Mouse (Mus musculus): ENCODE measurements around the gene Has3.

The Has3 gene

GRCm38 (mm10) chr8:106870051-106870450, at the start of gene Has3:
Has3 (plus strand) TSS chr8:106870242.
- peak in 1 of 2 experiments; percentile 38 for DNase-seq

- no peak for DNase-seq
Observed at GRCm38 (mm10) chr8:106820553-106821515, 49.2 kb upstream of the Has3 start.

- no peak for DNase-seq
Observed at GRCm38 (mm10) chr8:106828921-106829320, 41.1 kb upstream of the Has3 start.

- DNase-seq, result peak in 1 of 2 experiments; percentile 7
Observed at GRCm38 (mm10) chr8:106829526-106830045, 40.5 kb upstream of the Has3 start.

GRCm38 (mm10) chr8:106834899-106835298, 35.1 kb upstream of the Has3 start:
- DNase-seq, result peak; percentile 55 to 79

GRCm38 (mm10) chr8:106836525-106836924, 33.5 kb upstream of the Has3 start:
- no peak for DNase-seq

DNA sequence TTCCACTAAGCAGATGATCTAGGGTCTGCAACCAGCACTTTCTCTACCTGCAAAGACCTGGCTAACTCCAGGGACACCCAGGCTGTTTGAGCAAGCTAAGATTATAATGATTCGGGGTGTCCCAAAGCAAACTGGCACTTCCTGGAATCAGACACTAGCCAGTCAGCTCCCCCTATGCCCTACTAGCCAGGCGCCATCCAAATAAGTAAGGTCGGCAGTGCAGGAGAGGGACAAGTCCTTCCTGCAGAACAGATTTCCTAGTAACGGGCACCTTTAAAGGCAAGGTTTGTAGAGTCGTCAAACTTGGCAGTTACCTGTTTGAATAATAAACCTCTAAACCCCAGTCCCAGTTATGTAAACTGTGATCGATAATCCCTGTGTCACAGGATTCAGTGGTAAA, 31.2 kb upstream of the Has3 start:
- no peak for DNase-seq

DNA sequence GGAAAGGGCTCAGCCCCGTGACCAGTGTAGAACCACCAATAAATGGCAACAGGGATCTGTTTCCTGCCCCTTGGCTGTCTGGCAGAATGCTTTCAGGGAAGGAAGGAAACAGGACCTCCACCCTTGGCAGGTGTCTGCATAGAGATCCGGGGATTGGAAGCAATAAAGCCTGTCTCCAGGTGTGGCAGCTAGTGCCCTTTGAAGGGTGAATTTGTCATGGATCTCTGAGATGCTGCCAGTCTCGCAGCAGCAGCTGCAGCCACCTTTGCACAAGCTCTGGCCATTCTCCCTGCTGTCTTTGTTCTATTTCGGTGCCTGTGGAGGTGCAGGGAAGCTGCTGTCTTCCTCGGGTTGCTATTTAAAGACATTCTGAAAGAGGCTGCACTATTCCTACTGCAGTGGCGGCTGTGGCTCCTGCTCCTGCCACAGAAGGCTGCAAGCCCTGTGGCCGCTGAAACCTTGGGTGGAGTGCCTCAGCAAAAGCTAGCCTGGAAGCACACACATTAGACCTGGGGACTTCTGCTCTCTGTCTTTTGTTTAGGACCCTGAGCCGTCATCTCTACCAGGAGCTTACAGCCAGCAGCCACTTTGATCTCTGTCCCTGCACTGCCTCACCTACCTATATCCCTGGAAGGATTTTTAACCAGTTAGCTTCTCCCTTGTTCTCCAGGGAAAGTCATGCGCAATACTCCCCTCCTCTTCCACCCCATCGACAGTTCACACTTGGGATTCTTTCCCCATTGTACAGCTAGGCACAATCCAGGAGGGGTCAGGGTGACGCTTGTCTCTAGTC, 30.6 kb upstream of the Has3 start:
- DNase-seq, result peak; percentile 34 to 71

- DNase-seq, result no peak
Observed at GRCm38 (mm10) chr8:106850034-106850433, 20.0 kb upstream of the Has3 start.

DNA sequence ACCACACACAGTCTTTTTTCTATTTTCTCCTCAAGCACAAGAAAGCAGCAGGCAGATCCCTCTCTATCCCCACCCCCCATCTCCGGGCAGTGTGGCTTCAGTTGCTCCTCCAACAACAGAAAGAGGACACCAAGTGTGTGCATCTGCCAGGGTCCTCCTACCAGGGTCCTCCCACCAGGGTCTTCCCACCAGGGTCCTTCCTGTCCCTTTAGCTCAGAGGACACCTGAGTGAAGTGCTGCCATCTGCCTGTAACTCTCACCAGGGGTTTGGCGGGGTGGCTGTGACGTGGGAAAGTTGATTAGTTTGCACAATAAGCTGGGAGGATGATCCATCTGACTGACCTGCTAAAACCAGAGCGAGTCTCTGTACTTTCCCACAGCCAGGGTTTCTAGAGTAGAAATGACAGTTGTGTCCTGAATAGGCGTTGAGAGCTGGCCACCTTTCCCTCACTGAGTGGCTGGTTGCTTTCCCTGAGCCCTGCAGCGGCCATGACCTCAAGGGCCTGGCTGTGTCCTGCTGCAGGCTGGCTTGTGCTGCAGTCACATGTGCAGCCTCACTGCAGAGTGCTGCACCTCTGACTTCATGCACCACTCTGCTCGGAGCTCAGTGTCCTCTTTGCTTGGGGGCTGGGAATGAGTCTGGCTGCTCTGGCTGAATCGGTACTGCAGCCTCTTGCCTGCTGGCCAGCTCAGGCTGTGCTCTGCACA, 15.4 kb upstream of the Has3 start:
- DNase-seq, result peak in 1 of 2 experiments; percentile 52

DNA sequence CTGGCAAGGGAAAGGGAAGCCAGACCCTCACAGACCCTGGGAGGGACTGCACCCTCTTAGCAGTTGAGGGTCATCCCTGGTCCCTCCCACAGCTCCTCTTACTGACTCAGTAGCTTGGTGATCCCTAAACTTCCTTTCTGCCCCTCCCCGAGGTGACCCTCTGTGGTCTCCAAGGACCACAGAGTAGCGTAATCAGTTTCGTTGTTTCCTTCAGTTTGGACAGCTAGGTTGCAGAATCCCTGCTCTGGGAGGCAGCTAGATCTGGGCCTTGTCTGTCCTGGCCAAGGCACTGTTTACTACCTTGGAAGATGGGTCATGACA, 14.8 kb upstream of the Has3 start:
- no peak for DNase-seq

DNA sequence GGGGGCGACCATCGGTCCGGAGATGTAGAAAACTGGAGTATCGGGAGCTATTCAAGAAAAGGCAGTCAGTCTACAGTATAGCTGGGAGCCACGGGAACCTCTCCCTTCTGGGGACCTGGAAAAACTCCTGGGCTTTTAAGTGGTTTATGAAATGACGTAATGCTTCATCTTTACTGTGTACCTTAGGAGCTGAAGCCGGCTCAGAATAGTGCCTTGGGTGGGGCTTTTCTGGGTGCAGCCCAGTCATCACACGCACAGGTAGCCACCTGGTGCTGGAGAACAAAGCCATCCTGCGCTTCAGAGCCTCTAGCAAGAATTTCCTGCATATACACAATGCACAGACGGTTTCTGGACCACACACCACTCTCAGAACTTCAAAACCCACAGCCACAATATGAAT, 7.2 kb upstream of the Has3 start:
- DNase-seq, result no peak

DNA sequence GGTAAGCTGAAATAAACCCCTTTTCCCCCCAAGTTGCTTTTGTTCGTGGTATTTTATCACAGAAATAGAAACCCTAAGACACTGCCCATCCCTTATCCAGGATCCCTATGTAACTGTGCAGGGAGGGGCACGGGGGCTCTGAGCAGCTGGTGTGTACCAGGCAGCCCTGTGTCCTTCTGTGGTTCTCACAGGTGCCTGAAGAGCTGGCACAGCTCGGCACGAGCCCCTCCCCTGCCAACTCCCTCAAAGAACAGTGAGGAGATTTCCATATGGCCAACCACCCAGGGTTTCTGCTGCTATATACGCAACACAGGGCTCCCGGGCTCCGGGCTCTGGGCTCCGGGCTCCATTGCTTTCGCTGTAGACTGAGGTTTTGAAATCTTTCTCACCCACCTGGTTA, 4.7 kb upstream of the Has3 start:
- no peak for DNase-seq

DNA sequence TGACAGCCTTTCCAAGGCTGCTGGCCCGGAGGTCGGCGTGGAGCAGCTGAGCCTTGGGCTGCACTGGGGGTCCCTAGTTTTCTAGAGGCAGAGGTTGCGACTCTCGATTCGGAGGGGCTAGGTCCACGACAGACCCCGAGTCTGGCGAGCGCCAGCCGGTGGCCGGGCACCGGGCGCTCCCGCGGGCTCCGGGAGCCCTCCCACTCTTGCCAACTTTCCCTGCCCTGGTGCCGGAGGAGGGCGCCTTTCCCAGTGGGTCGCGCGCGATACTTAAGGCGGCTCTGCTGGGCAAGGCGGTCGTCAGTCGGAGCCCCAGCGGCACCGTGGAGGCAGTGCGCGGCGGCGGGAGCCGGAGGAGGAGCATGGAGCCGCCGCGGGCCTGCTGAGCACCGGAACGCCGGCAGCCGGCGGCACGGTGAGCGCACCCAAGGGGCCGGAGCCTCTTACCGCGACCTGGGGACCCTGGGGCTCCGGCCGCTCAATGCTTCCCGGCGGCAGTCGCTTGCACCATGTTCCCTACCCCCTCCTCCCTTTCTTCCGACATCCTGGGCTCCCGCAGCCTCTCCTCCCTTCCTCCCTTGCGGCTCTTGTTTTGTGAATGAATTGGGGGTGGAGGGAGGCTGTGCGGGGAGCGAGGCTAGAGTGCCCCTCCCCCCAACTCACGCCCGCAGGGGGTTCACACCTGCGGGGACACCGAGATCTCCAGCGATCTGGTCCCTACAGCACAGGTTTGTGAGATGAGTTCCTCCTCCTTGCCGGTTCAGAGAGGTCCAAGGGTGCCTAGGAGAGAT, 690 bp downstream of the Has3 start:
- peak; percentile 73 to 81 for DNase-seq

- peak in 1 of 2 experiments; percentile 37 for DNase-seq
Observed at GRCm38 (mm10) chr8:106871328-106871926, 1.4 kb downstream of the Has3 start.

DNA sequence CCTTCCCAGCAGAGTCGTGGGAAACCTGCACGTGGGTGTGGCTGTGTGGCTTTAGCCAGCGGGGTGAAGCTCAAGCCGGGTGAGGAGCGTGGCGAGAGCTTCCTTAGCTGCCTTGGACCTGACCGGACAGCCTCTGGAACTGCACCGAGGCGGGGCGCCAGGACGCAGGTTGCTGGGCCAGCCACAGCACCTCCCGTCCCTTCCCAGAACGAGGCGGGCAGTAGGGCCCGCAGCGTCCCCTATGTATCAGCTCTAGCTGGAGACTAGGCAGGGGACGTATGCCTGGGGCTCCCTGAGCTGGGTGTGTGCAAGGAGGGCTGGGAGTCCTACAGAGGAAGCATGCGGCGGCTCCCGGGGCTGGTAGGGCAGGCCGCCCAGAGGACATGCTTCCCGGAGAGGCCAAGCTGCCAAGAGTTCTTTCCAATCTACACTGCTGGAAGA, 1.9 kb downstream of the Has3 start:
- peak; percentile 76 to 88 for DNase-seq

- DNase-seq, result peak; percentile 44
Observed at GRCm38 (mm10) chr8:106872454-106873034, 2.5 kb downstream of the Has3 start.

- peak; percentile 39 to 61 for DNase-seq
Observed at GRCm38 (mm10) chr8:106880121-106880707, 10.2 kb downstream of the Has3 start.

- peak; percentile 47 to 78 for DNase-seq
Observed at GRCm38 (mm10) chr8:106884094-106884493, 14.1 kb downstream of the Has3 start.

DNA sequence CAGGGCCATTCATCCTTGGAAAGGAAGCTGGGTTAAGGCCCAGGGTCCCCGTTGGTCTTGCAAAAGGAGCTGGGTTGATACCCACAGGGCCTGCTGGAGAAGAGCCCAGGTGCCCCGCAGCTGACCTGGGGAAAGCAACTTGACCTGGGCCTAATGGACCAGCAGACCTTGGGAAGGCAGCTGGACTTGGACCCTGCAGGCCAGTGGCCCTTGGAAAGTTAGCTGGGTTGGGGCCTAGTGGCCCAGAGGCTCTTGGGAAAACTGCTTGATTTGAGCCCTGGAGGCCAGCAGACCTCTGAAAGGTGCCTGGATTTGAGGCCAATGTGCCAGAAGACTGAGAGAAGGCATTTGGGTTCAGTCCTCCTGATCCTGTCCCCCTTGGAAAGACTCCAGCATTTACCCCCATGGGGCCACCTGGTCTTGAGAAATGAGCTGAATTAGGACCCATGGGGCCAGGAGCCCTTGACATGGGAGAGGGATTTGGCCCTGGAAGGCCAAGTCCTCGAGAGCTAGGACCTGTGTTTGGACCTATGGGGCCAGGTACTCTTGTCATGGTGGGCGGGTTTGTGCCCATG, 14.9 kb downstream of the Has3 start:
- DNase-seq, result peak; percentile 56 to 88
